Mouse (Mus musculus) hindbrain, embryonic 10.5 days (tissue): ENCODE measurements around the gene Zkscan17. TPM values are rescaled to one million over a fixed set of nuclear protein-coding genes. Genes with fewer than 3 reads are reported as not detected.

ENCODE experiments used
- DNase-seq: peaks from one replicate; pipeline ENCODE4 v3.0.0-alpha.2; 2017; ENCODE audit warnings: low spot score
- H3K27ac ChIP-seq: fragments of 300-500 bp; sonication (generic); 2 replicates; pipeline ENCODE4 v1.5.1; 2016; ENCODE audit warnings: mild to moderate bottlenecking, moderate library complexity
- H3K27me3 ChIP-seq: fragments of 300-500 bp; sonication (generic); 2 replicates; pipeline ENCODE4 v1.6.1; 2016; ENCODE audit warnings: mild to moderate bottlenecking; ENCODE audit not compliant: poor library complexity, insufficient read depth, severe bottlenecking
- H3K36me3 ChIP-seq: fragments of 300-500 bp; sonication (generic); 2 replicates; pipeline ENCODE4 v1.6.1; 2016; ENCODE audit warnings: mild to moderate bottlenecking, moderate library complexity
- H3K4me1 ChIP-seq: fragments of 300-500 bp; sonication (generic); replicated peaks from 2 replicates; pipeline ENCODE4 v1.6.1; 2016; ENCODE audit warnings: mild to moderate bottlenecking
- H3K4me3 ChIP-seq: fragments of 300-500 bp; sonication (generic); 2 replicates; pipeline ENCODE4 v1.5.1; 2016; ENCODE audit warnings: mild to moderate bottlenecking, moderate library complexity
- H3K9me3 ChIP-seq: fragments of 300-500 bp; sonication (generic); 2 replicates; pipeline ENCODE4 v1.6.1; 2016; ENCODE audit warnings: mild to moderate bottlenecking, moderate library complexity
- WGBS: fragments of 180-500 bp; shearing (Covaris S2); methylation state at CpG from one replicate; pipeline ENCODE4 v1.1.7; 2016; 5-methylcytosine and 5-hydroxymethylcytosine counted together
- polyA plus RNA-seq: library from polyadenylated mRNA; unstranded; fragments of >200 nt; fragmentation: Nextera tagmentation; extraction: Ambion mirVana; gene quantifications from 2 replicates; pipeline ENCODE4 v1.2.1, GENCODE M21; 2016

Gene Zkscan17
- polyA plus RNA-seq, 1 experiment from 2014 or later, result 35.8 TPM

- Histone ChIP-seq H3K27me3 (0 out of 2 replicates have a peak, but pooled peaks cover 4% of the 10 kb centered on the region), H3K36me3 (no peaks in the 10 kb centered on the region), H3K27ac (no peak overlapping the region), H3K9me3 (no peaks in the 10 kb centered on the region), H3K4me3 (no peak overlapping the region), H3K4me1 (no peaks in the 10 kb centered on the region)
- DNase-seq, result no peak
- 71% methylated on average over 6 of the region's 6 CpGs for WGBS
Observed at GRCm38 (mm10) chr11:59477240-59477639, 49.3 kb downstream of the Zkscan17 start.

GRCm38 (mm10) chr11:59472326-59472677, 54.2 kb downstream of the Zkscan17 start, which contains the start of gene Zfp867:
Gene Zfp867, minus strand, starts transcription at chr11:59472474.
- Histone ChIP-seq H3K27ac (peak within 1 kb of the TSS; percentile 89), H3K27me3 (0 out of 2 replicates have a peak, but pooled peaks cover 3% of the 10 kb centered on the region), H3K9me3 (no peaks in the 10 kb centered on the region), H3K4me1 (peaks cover 11% of the 10 kb centered on the region), H3K36me3 (peaks cover 5% of the 10 kb centered on the region; the same call in 1 of the 2 replicates), H3K4me3 (peak within 1 kb of the TSS; percentile 92)
- under 1% methylated on average over 19 of the region's 19 CpGs for WGBS
- DNase-seq, result peak; percentile 91

- no peak for DNase-seq
- Histone ChIP-seq H3K36me3 (peaks cover 11% of the 10 kb centered on the region), H3K4me3 (peak overlapping the region; percentile 92), H3K9me3 (peaks cover 4% of the 10 kb centered on the region; the same call in 1 of the 2 replicates), H3K27me3 (no peaks in the 10 kb centered on the region), H3K4me1 (peaks cover 11% of the 10 kb centered on the region), H3K27ac (peak overlapping the region; percentile 89)
- WGBS, result 8% methylated on average over 37 of the region's 37 CpGs
Observed at GRCm38 (mm10) chr11:59471413-59472325, 54.9 kb downstream of the Zkscan17 start.

- Histone ChIP-seq H3K27me3 (no peaks in the 10 kb centered on the region), H3K27ac (no peak overlapping the region), H3K9me3 (peaks cover 33% of the 10 kb centered on the region), H3K36me3 (peaks cover 91% of the 10 kb centered on the region), H3K4me3 (no peak overlapping the region), H3K4me1 (no peaks in the 10 kb centered on the region)
- DNase-seq, result no peak
- WGBS, result 95% methylated on average over 2 of the region's 2 CpGs
Observed at GRCm38 (mm10) chr11:59460459-59460858, 66.1 kb downstream of the Zkscan17 start.

- WGBS, result 63% methylated on average over 5 of the region's 5 CpGs
- no peak for DNase-seq
- Histone ChIP-seq H3K9me3 (peaks cover 20% of the 10 kb centered on the region), H3K27ac (no peak overlapping the region), H3K36me3 (peaks cover 91% of the 10 kb centered on the region), H3K4me3 (no peak overlapping the region), H3K27me3 (no peaks in the 10 kb centered on the region), H3K4me1 (no peaks in the 10 kb centered on the region)
Observed at GRCm38 (mm10) chr11:59458973-59459372, 67.6 kb downstream of the Zkscan17 start.

GRCm38 (mm10) chr11:59456891-59457290, 69.7 kb downstream of the Zkscan17 start:
- no peak for DNase-seq
- no peaks in the 10 kb centered on the region for H3K9me3 ChIP-seq
- 90% methylated on average over 2 of the region's 2 CpGs for WGBS
- H3K4me1 ChIP-seq, result 0 out of 2 replicates have a peak, but pooled peaks cover under 1% of the 10 kb centered on the region
- H3K27me3 ChIP-seq, result no peaks in the 10 kb centered on the region
- no peak overlapping the region for H3K27ac ChIP-seq
- H3K36me3 ChIP-seq, result peaks cover 89% of the 10 kb centered on the region
- H3K4me3 ChIP-seq, result no peak overlapping the region

GRCm38 (mm10) chr11:59456346-59456745, 70.2 kb downstream of the Zkscan17 start:
- Histone ChIP-seq H3K27ac (no peak overlapping the region), H3K27me3 (no peaks in the 10 kb centered on the region), H3K36me3 (peaks cover 89% of the 10 kb centered on the region), H3K9me3 (no peaks in the 10 kb centered on the region), H3K4me3 (no peak overlapping the region), H3K4me1 (peaks cover 5% of the 10 kb centered on the region; the same call in 1 of the 2 replicates)
- WGBS, result 88% methylated on average over 2 of the region's 2 CpGs
- no peak for DNase-seq

GRCm38 (mm10) chr11:59451086-59451485, 75.5 kb downstream of the Zkscan17 start, which contains the start of gene Snap47:
Gene Snap47, minus strand, starts transcription at chr11:59451186.
- no peaks in the 10 kb centered on the region for H3K9me3 ChIP-seq
- H3K27ac ChIP-seq, result peak within 1 kb of the TSS; percentile 93
- H3K27me3 ChIP-seq, result no peaks in the 10 kb centered on the region
- DNase-seq, result no peak
- H3K36me3 ChIP-seq, result peaks cover 46% of the 10 kb centered on the region
- peak within 1 kb of the TSS; percentile 73 for H3K4me3 ChIP-seq
- H3K4me1 ChIP-seq, result peaks cover 35% of the 10 kb centered on the region
- 83% methylated on average over 4 of the region's 4 CpGs for WGBS

GRCm38 (mm10) chr11:59450230-59450771, 76.2 kb downstream of the Zkscan17 start:
- Histone ChIP-seq H3K36me3 (peaks cover 38% of the 10 kb centered on the region), H3K27ac (peak overlapping the region; percentile 93), H3K27me3 (no peaks in the 10 kb centered on the region), H3K4me1 (peaks cover 35% of the 10 kb centered on the region), H3K4me3 (peak overlapping the region; percentile 73), H3K9me3 (no peaks in the 10 kb centered on the region)
- no peak for DNase-seq
- under 1% methylated on average over 38 of the region's 38 CpGs for WGBS

GRCm38 (mm10) chr11:59449741-59450229, 76.8 kb downstream of the Zkscan17 start, which contains the start of gene Jmjd4:
Gene Jmjd4, plus strand, starts transcription at chr11:59450045.
- peak within 1 kb of the TSS; percentile 73 for H3K4me3 ChIP-seq
- under 1% methylated on average over 36 of the region's 40 CpGs for WGBS
- no peaks in the 10 kb centered on the region for H3K27me3 ChIP-seq
- peaks cover 33% of the 10 kb centered on the region for H3K36me3 ChIP-seq
- H3K9me3 ChIP-seq, result no peaks in the 10 kb centered on the region
- peak; percentile 90 for DNase-seq
- H3K4me1 ChIP-seq, result peaks cover 35% of the 10 kb centered on the region
- H3K27ac ChIP-seq, result peak within 1 kb of the TSS; percentile 93

GRCm38 (mm10) chr11:59443102-59443501, 83.4 kb downstream of the Zkscan17 start:
- H3K36me3 ChIP-seq, result peaks cover 30% of the 10 kb centered on the region
- H3K9me3 ChIP-seq, result no peaks in the 10 kb centered on the region
- H3K4me3 ChIP-seq, result no peak overlapping the region
- H3K27me3 ChIP-seq, result no peaks in the 10 kb centered on the region
- DNase-seq, result no peak
- H3K27ac ChIP-seq, result no peak overlapping the region
- H3K4me1 ChIP-seq, result 0 out of 2 replicates have a peak, but pooled peaks cover 2% of the 10 kb centered on the region

- WGBS, result 93% methylated on average over 12 of the region's 12 CpGs
- Histone ChIP-seq H3K36me3 (peaks cover 63% of the 10 kb centered on the region), H3K9me3 (peaks cover 13% of the 10 kb centered on the region), H3K27ac (no peak overlapping the region), H3K4me3 (no peak overlapping the region), H3K4me1 (no peaks in the 10 kb centered on the region), H3K27me3 (no peaks in the 10 kb centered on the region)
- DNase-seq, result no peak
Observed at GRCm38 (mm10) chr11:59437954-59438353, 88.6 kb downstream of the Zkscan17 start.
